Mouse (Mus musculus) hindbrain, embryonic 13.5 days (tissue): Measurements from ENCODE around the gene Rpl18. TPM values are rescaled to one million over a fixed set of nuclear protein-coding genes. Genes with fewer than 3 reads are reported as not detected.

Source experiments
- ATAC-seq: fragments of 200-750 bp; cut with Nextera tagmentation; 2 replicates; pipeline ENCODE4 v1.8.0; 2017; ENCODE audit warnings: moderate TSS enrichment; ENCODE audit not compliant: low FRiP score
- H3K27ac ChIP-seq: fragments of 300-500 bp; sonication (generic); 2 replicates; pipeline ENCODE4 v1.5.1; 2015; ENCODE audit warnings: inconsistent platforms, mild to moderate bottlenecking, moderate library complexity
- H3K27me3 ChIP-seq: fragments of 300-500 bp; sonication (generic); 2 replicates; pipeline ENCODE4 v1.6.1; 2015; ENCODE audit warnings: mild to moderate bottlenecking, inconsistent platforms
- H3K36me3 ChIP-seq: fragments of 300-500 bp; sonication (generic); 2 replicates; pipeline ENCODE4 v1.6.1; 2015; ENCODE audit warnings: mild to moderate bottlenecking, inconsistent platforms
- H3K4me1 ChIP-seq: fragments of 300-500 bp; sonication (generic); replicated peaks from 2 replicates; pipeline ENCODE4 v1.6.1; 2015; ENCODE audit warnings: inconsistent platforms
- H3K4me2 ChIP-seq: fragments of 300-500 bp; sonication (generic); 2 replicates; pipeline ENCODE4 v1.6.1; 2015; ENCODE audit warnings: inconsistent platforms, mild to moderate bottlenecking, moderate library complexity
- H3K4me3 ChIP-seq: fragments of 300-500 bp; sonication (generic); 2 replicates; pipeline ENCODE4 v1.5.1; 2015; ENCODE audit warnings: mild to moderate bottlenecking, inconsistent platforms
- H3K9ac ChIP-seq: fragments of 300-500 bp; sonication (generic); 2 replicates; pipeline ENCODE4 v1.6.1; 2015; ENCODE audit warnings: mild to moderate bottlenecking, inconsistent platforms
- H3K9me3 ChIP-seq: fragments of 300-500 bp; sonication (generic); 2 replicates; pipeline ENCODE4 v1.6.1; 2016; ENCODE audit warnings: inconsistent platforms
- WGBS: fragments of 180-500 bp; shearing (Covaris S2); methylation state at CpG from one replicate; pipeline ENCODE4 v1.1.7; 2015; 5-methylcytosine and 5-hydroxymethylcytosine counted together
- polyA plus RNA-seq: library from polyadenylated mRNA; unstranded; fragments of >200 nt; fragmentation: Nextera tagmentation; extraction: Ambion mirVana; gene quantifications from 2 replicates; pipeline ENCODE4 v1.2.1, GENCODE M21; 2015

The Rpl18 gene
- polyA plus RNA-seq, 1 experiment from 2014 or later: 633 TPM

DNA sequence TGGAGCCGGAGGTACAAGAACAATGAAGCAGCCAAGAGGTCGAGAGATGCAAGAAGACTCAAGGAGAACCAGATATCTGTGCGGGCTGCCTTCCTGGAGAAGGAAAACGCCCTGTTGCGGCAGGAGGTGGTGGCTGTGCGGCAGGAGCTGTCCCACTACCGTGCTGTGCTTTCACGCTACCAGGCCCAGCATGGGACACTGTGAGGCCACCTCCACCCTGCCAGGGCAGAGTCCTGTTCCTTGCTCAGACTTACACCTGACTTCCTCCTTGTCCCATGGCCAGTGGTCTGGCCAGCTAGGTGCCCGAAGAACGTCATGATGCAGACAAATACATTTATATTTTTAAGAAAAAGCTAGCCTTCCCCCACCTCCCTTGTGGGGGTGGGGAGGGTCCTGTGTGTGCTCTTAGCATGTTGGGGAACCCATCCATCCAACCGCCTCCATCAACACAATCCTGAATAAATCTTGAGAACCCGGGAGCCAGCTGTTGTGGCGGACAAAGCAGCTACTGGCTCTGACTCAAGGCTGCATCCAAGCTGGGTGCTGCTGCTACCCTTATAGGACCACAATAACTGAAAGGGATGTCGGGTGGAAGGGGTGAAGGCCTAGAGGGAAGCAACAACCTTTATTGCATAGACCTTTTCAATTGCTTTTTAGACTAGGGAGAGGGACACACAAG is 5.4 kb upstream of the Rpl18 start:
- Histone ChIP-seq H3K27me3 (no peaks in the 10 kb centered on the region), H3K4me2 (0 out of 2 replicates have a peak overlapping the region, but pooled peaks have one; percentile 97), H3K9me3 (no peaks in the 10 kb centered on the region), H3K4me3 (no peak overlapping the region), H3K4me1 (peaks cover 76% of the 10 kb centered on the region), H3K27ac (peak overlapping the region; percentile 75), H3K9ac (peak overlapping the region; percentile 80), H3K36me3 (peaks cover 40% of the 10 kb centered on the region)
- 66% methylated on average over 14 of the region's 14 CpGs for WGBS
- ATAC-seq: no peak

DNA sequence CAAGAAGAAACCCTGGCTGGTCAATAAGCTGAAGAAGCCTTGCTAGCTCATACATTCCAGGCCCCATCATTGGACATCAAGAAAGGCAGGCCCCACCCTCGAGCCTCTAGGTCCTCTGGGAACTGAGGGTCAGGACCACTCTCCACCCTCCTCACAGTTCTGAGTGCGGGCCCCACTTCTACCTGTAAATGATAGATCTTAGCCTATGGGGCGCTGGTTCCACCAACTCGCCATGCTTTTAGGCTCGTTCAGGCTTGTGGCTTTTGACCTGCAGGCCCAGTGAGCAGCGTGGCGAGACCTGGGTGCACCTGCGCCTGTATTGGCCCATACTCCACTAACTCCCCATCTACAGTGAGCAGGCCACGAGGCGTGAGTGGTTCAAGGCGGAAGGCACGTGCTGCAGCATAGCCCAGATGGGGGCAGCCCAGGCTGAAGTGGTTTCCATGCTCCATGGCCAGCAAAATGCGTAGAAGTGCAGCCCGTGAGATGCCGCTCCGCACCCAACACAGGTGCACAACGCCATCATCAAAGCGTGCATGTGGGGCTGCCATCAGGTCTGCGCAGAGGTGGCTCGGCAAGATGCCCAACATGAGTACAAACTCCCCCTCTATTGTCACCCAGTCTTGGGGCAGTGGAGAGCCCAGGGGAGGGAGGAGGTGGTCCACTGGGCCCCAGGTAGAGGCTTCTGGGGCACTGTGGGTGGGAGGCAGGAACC is 4.6 kb upstream of the Rpl18 start:
- ATAC-seq: no peak
- H3K9me3 ChIP-seq: no peaks in the 10 kb centered on the region
- peaks cover 40% of the 10 kb centered on the region for H3K36me3 ChIP-seq
- H3K4me2 ChIP-seq: no peak overlapping the region
- no peak overlapping the region for H3K4me3 ChIP-seq
- H3K9ac ChIP-seq: peak overlapping the region; percentile 80; the same call in 1 of the 2 replicates
- H3K4me1 ChIP-seq: peaks cover 73% of the 10 kb centered on the region
- 95% methylated on average over 20 of the region's 20 CpGs for WGBS
- peak overlapping the region; percentile 75 for H3K27ac ChIP-seq
- no peaks in the 10 kb centered on the region for H3K27me3 ChIP-seq

DNA sequence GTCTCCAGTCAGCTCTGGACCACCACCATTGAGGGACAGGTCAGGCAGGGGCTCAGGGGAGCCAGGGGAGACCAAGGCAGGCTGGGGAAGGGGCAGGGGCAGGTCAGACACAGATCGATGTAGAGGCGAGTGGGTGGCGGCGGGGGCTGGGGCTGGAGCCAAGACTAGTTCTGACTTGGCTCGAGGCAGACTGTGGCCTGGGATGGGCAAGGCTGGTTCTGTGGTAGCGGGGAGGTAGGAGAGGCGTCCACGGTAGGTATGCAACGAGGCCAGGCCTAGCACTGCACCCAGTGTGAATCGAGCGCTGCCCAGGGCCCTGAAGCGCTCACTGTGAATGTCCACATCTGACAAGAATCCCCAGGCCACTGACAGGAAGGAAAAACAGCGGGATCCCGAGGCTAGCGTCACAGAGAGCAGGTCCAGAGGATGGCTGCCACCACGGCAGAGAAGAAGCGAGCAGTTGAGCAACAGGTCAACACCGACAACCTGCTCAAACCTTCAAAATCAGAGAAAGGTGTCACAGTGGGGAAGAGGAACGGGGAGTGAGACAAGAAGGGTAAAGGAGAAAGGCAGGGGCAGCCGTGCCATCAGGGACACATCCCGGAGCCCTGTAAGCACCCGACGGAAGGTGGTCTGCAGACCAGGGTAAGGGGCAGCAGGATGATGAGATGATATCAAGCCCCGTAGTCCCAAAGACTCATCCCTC is 3.8 kb upstream of the Rpl18 start:
- Histone ChIP-seq H3K4me3 (no peak overlapping the region), H3K4me1 (peaks cover 73% of the 10 kb centered on the region), H3K27me3 (no peaks in the 10 kb centered on the region), H3K4me2 (no peak overlapping the region), H3K9me3 (no peaks in the 10 kb centered on the region), H3K9ac (no peak overlapping the region), H3K27ac (no peak overlapping the region), H3K36me3 (peaks cover 40% of the 10 kb centered on the region)
- WGBS: 93% methylated on average over 24 of the region's 24 CpGs
- no peak for ATAC-seq

DNA sequence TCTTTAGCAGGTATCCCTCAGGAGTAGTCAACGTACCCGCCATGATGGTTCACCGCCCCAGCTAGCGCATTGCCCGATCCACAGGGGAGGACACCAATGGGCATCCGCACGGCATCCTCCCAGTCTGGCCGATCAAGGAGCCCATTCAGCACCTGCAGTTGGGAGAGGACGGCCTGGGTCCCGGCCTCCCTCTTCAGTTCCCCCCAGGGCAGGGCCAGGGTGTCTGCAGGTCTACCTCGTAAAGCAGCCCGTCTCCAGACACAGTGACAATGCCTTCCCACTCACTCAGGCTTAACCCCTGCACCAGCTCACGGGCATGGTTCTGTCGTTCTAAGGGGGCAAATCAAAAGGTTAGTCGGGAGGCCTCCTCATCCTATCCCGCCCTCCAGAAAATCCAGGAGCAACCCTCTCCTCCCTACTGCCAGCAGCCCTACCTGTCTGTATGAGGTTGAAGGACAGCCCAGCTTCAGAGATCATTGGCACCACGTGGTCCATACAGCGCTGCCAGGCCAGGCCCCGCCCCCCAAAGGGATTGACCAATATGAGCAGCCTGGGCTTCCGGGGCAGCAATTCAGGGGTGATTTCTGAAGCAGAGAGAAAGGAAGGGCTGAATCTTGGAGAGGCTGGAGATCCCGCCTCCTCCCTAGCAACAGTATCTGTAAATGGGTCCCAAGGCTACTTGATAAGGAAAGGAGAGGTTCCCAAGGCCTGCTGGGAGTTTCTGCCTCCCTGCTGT is 3.1 kb upstream of the Rpl18 start:
- peaks cover 40% of the 10 kb centered on the region for H3K36me3 ChIP-seq
- no peak for ATAC-seq
- H3K9ac ChIP-seq: no peak overlapping the region
- H3K4me3 ChIP-seq: no peak overlapping the region
- 91% methylated on average over 21 of the region's 21 CpGs for WGBS
- no peaks in the 10 kb centered on the region for H3K27me3 ChIP-seq
- no peak overlapping the region for H3K4me2 ChIP-seq
- H3K9me3 ChIP-seq: no peaks in the 10 kb centered on the region
- no peak overlapping the region for H3K27ac ChIP-seq
- H3K4me1 ChIP-seq: peaks cover 73% of the 10 kb centered on the region

DNA sequence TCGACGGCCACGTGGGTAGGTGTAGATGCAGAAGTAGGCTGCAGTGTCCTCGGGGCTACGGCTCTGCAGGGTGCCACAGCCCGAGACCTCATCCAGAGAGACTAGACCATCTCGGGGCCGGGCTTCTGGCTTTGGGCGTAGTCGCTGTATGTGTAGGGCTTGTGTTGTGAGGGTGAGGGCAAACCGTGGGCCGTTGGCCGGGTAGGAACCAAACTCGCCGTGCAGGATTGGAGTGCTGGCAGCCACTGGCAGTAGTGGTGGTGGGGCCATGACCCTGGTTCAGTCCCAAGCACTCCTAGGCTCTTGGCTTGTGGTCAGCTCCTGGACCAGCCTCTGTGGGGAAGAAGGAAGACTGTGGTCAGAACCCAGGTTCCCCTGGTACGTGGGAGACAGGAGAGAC is 1.9 kb upstream of the Rpl18 start:
- H3K27ac ChIP-seq: no peak overlapping the region
- H3K4me3 ChIP-seq: no peak overlapping the region
- ATAC-seq: no peak
- H3K36me3 ChIP-seq: peaks cover 40% of the 10 kb centered on the region
- peaks cover 62% of the 10 kb centered on the region for H3K4me1 ChIP-seq
- no peak overlapping the region for H3K9ac ChIP-seq
- no peaks in the 10 kb centered on the region for H3K27me3 ChIP-seq
- H3K9me3 ChIP-seq: no peaks in the 10 kb centered on the region
- no peak overlapping the region for H3K4me2 ChIP-seq
- WGBS: 93% methylated on average over 16 of the region's 16 CpGs

DNA sequence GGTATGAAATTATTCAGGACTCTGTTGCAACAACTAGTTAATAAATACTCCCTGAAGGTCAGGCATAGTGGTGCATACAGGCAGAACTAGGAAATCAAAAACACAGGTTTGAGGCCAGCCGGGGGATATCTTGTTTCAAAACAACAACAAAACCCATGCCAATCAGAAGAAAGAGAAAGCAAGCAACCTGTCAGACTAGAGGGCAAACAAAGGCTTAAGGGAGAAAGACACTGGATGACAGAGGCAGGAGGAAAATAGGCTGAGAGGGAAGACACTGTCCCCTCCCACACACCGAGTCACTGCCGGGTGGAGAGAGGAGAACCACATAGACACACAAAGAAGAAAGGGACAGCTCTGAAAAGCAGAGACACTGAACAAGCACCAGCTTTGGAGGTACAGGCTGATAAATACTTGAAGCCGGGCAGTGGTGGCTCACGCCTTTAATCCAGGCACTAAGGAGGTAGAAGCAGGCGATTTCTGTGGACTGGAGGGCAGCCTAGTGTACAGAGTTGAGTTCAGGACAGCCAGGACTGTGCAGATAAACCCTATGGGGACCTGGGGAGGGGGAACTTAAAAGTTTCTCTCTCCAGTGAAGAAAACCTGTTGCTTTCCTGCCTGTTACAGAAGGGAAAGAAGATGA is 1.3 kb upstream of the Rpl18 start:
- H3K36me3 ChIP-seq: peaks cover 40% of the 10 kb centered on the region
- WGBS: 75% methylated on average over 6 of the region's 6 CpGs
- H3K27me3 ChIP-seq: no peaks in the 10 kb centered on the region
- ATAC-seq: no peak
- H3K4me3 ChIP-seq: peak overlapping the region; percentile 86
- H3K4me2 ChIP-seq: peak overlapping the region; percentile 94
- no peak overlapping the region for H3K27ac ChIP-seq
- H3K9ac ChIP-seq: peak overlapping the region; percentile 85
- peaks cover 62% of the 10 kb centered on the region for H3K4me1 ChIP-seq
- no peaks in the 10 kb centered on the region for H3K9me3 ChIP-seq

DNA sequence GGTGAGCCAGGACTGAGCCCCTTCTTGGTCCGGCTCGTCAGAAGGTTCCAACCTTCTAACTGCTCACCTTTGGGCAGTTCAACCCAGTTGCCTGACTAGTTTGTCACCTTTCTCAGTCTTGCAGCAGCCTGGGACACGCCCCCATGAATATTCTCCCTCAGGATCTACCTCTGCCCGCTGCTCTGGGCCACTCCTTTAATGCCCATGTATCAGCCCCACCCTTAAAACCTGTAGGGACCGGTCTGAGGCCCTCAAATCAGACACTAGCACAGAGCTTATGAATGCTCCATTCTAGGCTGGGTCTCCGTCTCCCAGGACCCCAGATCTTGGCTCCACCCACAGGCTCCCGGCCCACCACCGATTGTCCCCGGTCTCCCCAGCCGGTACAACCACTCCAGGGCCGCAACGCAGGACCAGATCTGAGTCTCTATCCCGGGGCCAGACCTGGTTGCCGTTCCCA is 597 bp upstream of the Rpl18 start:
- Histone ChIP-seq H3K9me3 (no peaks in the 10 kb centered on the region), H3K36me3 (peaks cover 46% of the 10 kb centered on the region), H3K27ac (peak overlapping the region; percentile 77; the same call in 1 of the 2 replicates), H3K27me3 (no peaks in the 10 kb centered on the region), H3K4me2 (peak overlapping the region; percentile 94), H3K4me1 (peaks cover 62% of the 10 kb centered on the region), H3K4me3 (peak overlapping the region; percentile 86), H3K9ac (peak overlapping the region; percentile 85)
- ATAC-seq: peak; percentile 58
- 11% methylated on average over 14 of the region's 14 CpGs for WGBS

DNA sequence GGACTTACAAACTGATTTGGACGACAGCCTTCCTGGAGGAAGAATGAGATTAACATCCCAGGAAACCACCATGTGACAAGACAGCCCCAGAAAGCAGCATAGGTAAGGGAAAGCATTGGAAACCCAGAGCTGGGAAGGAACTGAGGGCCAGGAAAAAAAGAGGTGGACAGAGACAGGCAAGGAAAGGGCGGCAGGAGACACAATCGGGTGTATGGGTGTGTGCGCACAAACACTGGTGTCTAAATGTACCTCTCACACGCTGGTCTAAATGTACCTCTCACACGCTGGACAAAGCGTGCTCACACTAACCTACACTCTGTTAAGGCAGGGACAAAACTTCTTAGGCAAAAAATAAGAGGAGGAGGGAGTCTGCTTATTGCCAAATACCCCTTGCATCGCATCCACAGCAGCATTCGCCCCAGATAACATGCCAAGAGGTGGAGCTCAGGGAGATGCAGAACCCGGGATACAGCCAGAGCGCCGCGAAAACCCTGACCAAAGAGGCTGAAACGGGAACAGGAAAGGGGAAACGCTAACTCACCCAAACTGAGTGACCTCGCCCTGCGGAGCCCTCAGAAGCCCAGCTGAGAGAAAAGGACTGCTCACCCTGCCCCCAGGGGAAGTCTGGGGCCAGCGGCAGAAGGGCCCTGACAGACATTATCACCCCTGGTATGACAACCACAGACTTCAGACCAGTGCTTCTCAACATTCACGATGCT is 643 bp downstream of the Rpl18 start:
- no peak for ATAC-seq
- Histone ChIP-seq H3K9ac (peak overlapping the region; percentile 81), H3K4me2 (peak overlapping the region; percentile 94), H3K4me3 (peak overlapping the region; percentile 86), H3K9me3 (no peaks in the 10 kb centered on the region), H3K27me3 (no peaks in the 10 kb centered on the region), H3K36me3 (peaks cover 46% of the 10 kb centered on the region), H3K4me1 (peaks cover 56% of the 10 kb centered on the region), H3K27ac (peak overlapping the region; percentile 78)
- 85% methylated on average over 19 of the region's 19 CpGs for WGBS

DNA sequence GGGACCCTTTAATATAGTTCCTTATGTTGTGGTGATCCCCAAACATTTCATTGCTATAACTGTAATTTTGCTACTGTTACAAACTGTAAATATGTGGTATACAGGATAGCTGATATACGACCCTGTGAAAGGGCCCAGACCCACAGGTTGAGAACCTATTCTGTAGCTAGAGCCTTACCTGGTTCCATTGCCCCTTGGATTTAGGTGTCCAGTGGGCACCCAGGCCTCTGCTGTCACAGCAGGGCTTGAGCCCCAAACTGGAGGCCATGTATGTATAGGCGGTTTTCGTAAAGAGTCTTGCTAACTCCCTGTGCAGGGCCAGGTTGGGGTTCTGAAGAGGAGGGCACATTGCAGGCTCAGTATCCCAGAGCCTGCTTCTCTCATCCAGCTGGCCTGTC is 1.2 kb downstream of the Rpl18 start:
- WGBS: 91% methylated on average over 3 of the region's 3 CpGs
- H3K27ac ChIP-seq: no peak overlapping the region

DNA sequence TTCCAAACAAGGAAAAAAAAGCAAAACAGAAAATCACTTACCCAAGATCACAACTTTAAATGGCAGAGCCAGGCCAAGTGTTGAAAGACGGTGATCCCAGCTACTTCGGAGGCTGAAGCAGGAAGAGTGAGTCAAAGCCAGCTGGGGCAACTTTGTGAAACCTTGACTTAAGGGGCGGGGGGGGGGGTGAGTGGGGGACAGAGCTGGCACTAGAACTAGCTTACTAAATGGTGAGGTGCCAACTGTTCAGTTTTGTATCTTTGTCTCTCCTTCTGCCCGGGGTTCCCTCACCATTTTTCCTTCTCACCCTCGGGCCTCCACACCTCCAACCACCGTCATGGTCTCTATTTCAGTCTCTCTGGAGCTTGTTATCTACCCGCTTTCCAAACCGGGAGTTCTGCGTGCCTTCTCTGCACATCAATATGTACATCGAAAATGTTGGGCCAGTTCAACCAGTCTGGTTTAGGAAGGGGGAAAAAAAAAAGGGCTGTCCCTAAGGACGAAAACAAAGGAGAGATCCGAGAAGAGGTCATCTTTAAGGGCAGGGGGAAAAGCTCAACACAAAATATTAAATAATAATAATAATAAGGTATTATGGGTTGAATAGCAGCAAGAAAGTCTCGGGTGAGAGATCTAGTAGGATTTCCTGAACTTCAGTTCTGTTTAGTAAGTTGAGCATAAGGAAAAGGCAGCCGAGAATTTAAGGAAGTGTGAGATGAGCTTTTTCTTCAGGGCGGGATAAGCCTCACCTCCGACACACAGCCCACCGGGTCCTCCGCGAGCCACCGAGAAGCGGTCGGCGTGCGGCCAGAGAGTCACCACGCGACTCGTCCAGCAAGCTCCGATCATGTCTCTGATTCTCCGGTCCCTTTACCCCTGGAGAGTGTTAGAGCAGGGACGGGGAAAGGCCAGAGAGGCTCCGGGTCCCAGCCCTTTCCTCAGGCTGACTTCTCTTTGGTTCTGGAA is 2.0 kb downstream of the Rpl18 start:
- Histone ChIP-seq H3K4me3 (peak overlapping the region; percentile 86), H3K27me3 (no peaks in the 10 kb centered on the region), H3K36me3 (peaks cover 46% of the 10 kb centered on the region), H3K9ac (peak overlapping the region; percentile 81), H3K27ac (peak overlapping the region; percentile 90), H3K4me1 (peaks cover 69% of the 10 kb centered on the region), H3K9me3 (no peaks in the 10 kb centered on the region), H3K4me2 (peak overlapping the region; percentile 94)
- ATAC-seq: peak; percentile 21
- WGBS: 10% methylated on average over 31 of the region's 31 CpGs

More for the DNA sequence above, 1.2 kb downstream of the Rpl18 start:
- no peaks in the 10 kb centered on the region for H3K27me3 ChIP-seq
- ATAC-seq: no peak
- H3K36me3 ChIP-seq: peaks cover 46% of the 10 kb centered on the region
- H3K4me3 ChIP-seq: peak overlapping the region; percentile 86
- H3K4me1 ChIP-seq: peaks cover 62% of the 10 kb centered on the region
- H3K9ac ChIP-seq: peak overlapping the region; percentile 81
- H3K4me2 ChIP-seq: peak overlapping the region; percentile 94
- no peaks in the 10 kb centered on the region for H3K9me3 ChIP-seq
